Mouse (Mus musculus) intestine, embryonic 16.5 days (tissue): ENCODE measurements around the gene Calcb. TPM values are rescaled to one million over a fixed set of nuclear protein-coding genes. Genes with fewer than 3 reads are reported as not detected.

Experiments
- ATAC-seq: fragments of 200-750 bp; cut with Nextera tagmentation; 2 replicates; pipeline ENCODE4 v1.8.0; 2017; ENCODE audit warnings: moderate TSS enrichment, moderate library complexity
- H3K27ac ChIP-seq: fragments of 300-500 bp; sonication (generic); 2 replicates; pipeline ENCODE4 v1.5.1; 2014; ENCODE audit warnings: mild to moderate bottlenecking, low read length
- H3K27me3 ChIP-seq: fragments of 300-500 bp; sonication (generic); replicated peaks from 2 replicates; pipeline ENCODE4 v1.6.1; 2014; ENCODE audit warnings: low read length, control low read depth, mixed read lengths; ENCODE audit not compliant: control insufficient read depth, insufficient read depth
- H3K36me3 ChIP-seq: fragments of 300-500 bp; sonication (generic); 2 replicates; pipeline ENCODE4 v1.6.1; 2014; ENCODE audit warnings: low read length, control low read depth; ENCODE audit not compliant: control insufficient read depth, insufficient read depth
- H3K4me1 ChIP-seq: fragments of 300-500 bp; sonication (generic); 2 replicates; pipeline ENCODE4 v1.6.1; 2014; ENCODE audit warnings: low read length, control low read depth, mixed read lengths; ENCODE audit not compliant: control insufficient read depth, insufficient read depth
- H3K4me2 ChIP-seq: fragments of 300-500 bp; sonication (generic); 2 replicates; pipeline ENCODE4 v1.6.1; 2014; ENCODE audit warnings: low read depth, low read length, control low read depth
- H3K4me3 ChIP-seq: fragments of 300-500 bp; sonication (generic); 2 replicates; pipeline ENCODE4 v1.5.1; 2014; ENCODE audit warnings: mild to moderate bottlenecking, low read length
- H3K9ac ChIP-seq: fragments of 300-500 bp; sonication (generic); 2 replicates; pipeline ENCODE4 v1.6.1; 2014; ENCODE audit warnings: low read depth, low read length
- H3K9me3 ChIP-seq: fragments of 300-500 bp; sonication (generic); 2 replicates; pipeline ENCODE4 v1.6.1; 2016; ENCODE audit warnings: low read length, control low read depth; ENCODE audit not compliant: control insufficient read depth
- WGBS: fragments of 180-500 bp; shearing (Covaris S2); extraction: QIAGEN DNeasy Blood & Tissue Kit; methylation state at CpG from one replicate; pipeline ENCODE4 v1.1.7; 2014; 5-methylcytosine and 5-hydroxymethylcytosine counted together
- polyA plus RNA-seq: library from polyadenylated mRNA; unstranded; fragments of >200 nt; fragmentation: Nextera tagmentation; extraction: Ambion mirVana; gene quantifications from 2 replicates; pipeline ENCODE4 v1.2.1, GENCODE M21; 2015

The Calcb gene
- polyA plus RNA-seq, 1 experiment from 2014 or later: 2.9 TPM

GRCm38 (mm10) chr7:114769041-114769440, 50.6 kb downstream of the Calcb start:
- 91% methylated on average over 4 of the region's 4 CpGs for WGBS
- H3K9me3 ChIP-seq: no peaks in the 10 kb centered on the region
- no peak for ATAC-seq
- no peak overlapping the region for H3K4me3 ChIP-seq
- no peak overlapping the region for H3K9ac ChIP-seq
- H3K27me3 ChIP-seq: no peaks in the 10 kb centered on the region
- H3K4me1 ChIP-seq: no peaks in the 10 kb centered on the region
- H3K4me2 ChIP-seq: no peak overlapping the region
- no peaks in the 10 kb centered on the region for H3K36me3 ChIP-seq
- no peak overlapping the region for H3K27ac ChIP-seq

GRCm38 (mm10) chr7:114770586-114770985, 52.1 kb downstream of the Calcb start:
- Histone ChIP-seq H3K27me3 (no peaks in the 10 kb centered on the region), H3K27ac (no peak overlapping the region), H3K36me3 (no peaks in the 10 kb centered on the region), H3K4me1 (no peaks in the 10 kb centered on the region), H3K9me3 (no peaks in the 10 kb centered on the region), H3K4me3 (no peak overlapping the region), H3K4me2 (no peak overlapping the region), H3K9ac (no peak overlapping the region)
- 84% methylated on average over 3 of the region's 3 CpGs for WGBS
- no peak for ATAC-seq

- WGBS: 62% methylated on average over 7 of the region's 7 CpGs
Observed at GRCm38 (mm10) chr7:114771801-114772200, 53.4 kb downstream of the Calcb start.

More at GRCm38 (mm10) chr7:114771801-114772200, 53.4 kb downstream of the Calcb start:
- Histone ChIP-seq H3K4me3 (no peak overlapping the region), H3K4me2 (no peak overlapping the region), H3K27me3 (no peaks in the 10 kb centered on the region), H3K27ac (no peak overlapping the region), H3K4me1 (no peaks in the 10 kb centered on the region), H3K9ac (no peak overlapping the region), H3K9me3 (no peaks in the 10 kb centered on the region), H3K36me3 (no peaks in the 10 kb centered on the region)
- ATAC-seq: peak; percentile 40; the same call in 1 of the 2 replicates

Other genes starting within 250 kb of the Calcb start
- 1.6 and 2.0 TPM in 2 replicates for gene Cyp2r1, start 155.7 kb upstream of the Calcb start, polyA plus RNA-seq
- gene Calca, start 82.3 kb upstream of the Calcb start, polyA plus RNA-seq: 1.5 TPM in 2 replicates
- 17.8 and 18.1 TPM in 2 replicates for gene Insc, start 25.1 kb downstream of the Calcb start, polyA plus RNA-seq